Mouse (Mus musculus): Measurements from ENCODE around the gene Ufd1.

DNA sequence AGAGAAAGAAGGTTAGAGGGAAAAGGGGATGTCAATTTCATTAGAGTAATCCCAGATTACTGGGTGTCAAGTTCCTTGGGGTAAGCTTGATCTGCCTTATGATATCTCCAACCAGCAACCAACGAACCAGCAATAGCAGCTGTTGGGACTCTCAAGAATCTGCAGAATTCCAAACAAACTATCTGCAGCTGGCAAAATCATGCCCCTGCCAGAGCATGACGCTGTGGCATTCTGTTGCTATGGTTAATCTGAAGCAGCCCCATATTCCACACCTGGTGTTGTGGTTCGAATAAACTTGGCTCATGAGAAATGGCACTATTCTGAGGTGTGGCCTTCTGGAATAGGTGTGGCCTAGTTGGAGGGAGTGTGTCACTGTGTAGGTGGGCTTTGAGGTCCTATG is 48.6 kb upstream of the Ufd1 start:
- TF ChIP-seq CTCF (IDR thresholded peaks at IDR 0.05; ENCODE audit: borderline replicate concordance, extremely low read depth, insufficient read depth, insufficient read length) (no peak), POLR2A (IDR thresholded peaks at IDR 0.05; ENCODE audit: borderline replicate concordance, extremely low read depth, insufficient read depth, insufficient read length, poor library complexity, severe bottlenecking) (no peak)
